Mouse (Mus musculus) c-Kit-negative CD71-positive TER-119-positive erythroid progenitor cells, embryonic 14.5 days (primary cell): ENCODE measurements around the gene 8030411F24Rik.
"Not testable (repeated sequence)": the region's sequence is repeated elsewhere in the genome, so short reads cannot be mapped to it uniquely, and the experiment has no call there.

Experiments used
- DNase-seq: peaks from one replicate; pipeline ENCODE4 v3.0.0-alpha.2; 2013; ENCODE audit warnings: low read depth, low spot score

The 8030411F24Rik gene

GRCm38 (mm10) chr2:148781709-148782108 is at the start of gene 8030411F24Rik:
TSS of gene 8030411F24Rik (plus strand) at chr2:148782009.
- no peak for DNase-seq

- DNase-seq, result no peak
Measured at GRCm38 (mm10) chr2:148732327-148733000, 49.3 kb upstream of the 8030411F24Rik start, which contains the start of gene Napb. TSS of gene Napb (minus strand) at chr2:148732467.

GRCm38 (mm10) chr2:148743001-148743400 is 38.8 kb upstream of the 8030411F24Rik start:
- no peak for DNase-seq

GRCm38 (mm10) chr2:148743846-148744407 is 37.9 kb upstream of the 8030411F24Rik start:
- no peak for DNase-seq

GRCm38 (mm10) chr2:148750058-148750457 is 31.8 kb upstream of the 8030411F24Rik start, which contains the start of gene Cstl1:
TSS of gene Cstl1 (plus strand) at chr2:148750358.
- no peak for DNase-seq

- peak; percentile 68 for DNase-seq
Measured at GRCm38 (mm10) chr2:148751893-148752813, 29.7 kb upstream of the 8030411F24Rik start.

- DNase-seq, result no peak
Measured at GRCm38 (mm10) chr2:148754310-148754846, 27.4 kb upstream of the 8030411F24Rik start.

- DNase-seq, result no peak
Measured at GRCm38 (mm10) chr2:148763648-148764388, 18.0 kb upstream of the 8030411F24Rik start.

GRCm38 (mm10) chr2:148771397-148771796 is 10.4 kb upstream of the 8030411F24Rik start, which contains the start of gene Cst11:
TSS of gene Cst11 (minus strand) at chr2:148771497.
- DNase-seq, result not testable (repeated sequence)

GRCm38 (mm10) chr2:148789142-148789541 is 7.3 kb downstream of the 8030411F24Rik start, which contains the start of gene Cst12:
TSS of gene Cst12 (plus strand) at chr2:148789361.
- DNase-seq, result no peak

- DNase-seq, result no peak
Measured at GRCm38 (mm10) chr2:148798485-148798884, 16.7 kb downstream of the 8030411F24Rik start, which contains the start of gene Cst8. TSS of gene Cst8 (plus strand) at chr2:148798785.

- DNase-seq, result no peak
Measured at GRCm38 (mm10) chr2:148801491-148801921, 19.7 kb downstream of the 8030411F24Rik start.

GRCm38 (mm10) chr2:148806696-148807095 is 24.9 kb downstream of the 8030411F24Rik start:
- DNase-seq, result no peak

- no peak for DNase-seq
Measured at GRCm38 (mm10) chr2:148819909-148820308, 38.1 kb downstream of the 8030411F24Rik start, which contains the start of gene Cst13. TSS of gene Cst13 (plus strand) at chr2:148820081.

GRCm38 (mm10) chr2:148825986-148826385 is 44.2 kb downstream of the 8030411F24Rik start:
- DNase-seq, result no peak

- no peak for DNase-seq
Measured at GRCm38 (mm10) chr2:148834912-148835311, 53.1 kb downstream of the 8030411F24Rik start, which contains the start of gene Cst9. TSS of gene Cst9 (plus strand) at chr2:148835147.
